In the genomic region with DNA sequence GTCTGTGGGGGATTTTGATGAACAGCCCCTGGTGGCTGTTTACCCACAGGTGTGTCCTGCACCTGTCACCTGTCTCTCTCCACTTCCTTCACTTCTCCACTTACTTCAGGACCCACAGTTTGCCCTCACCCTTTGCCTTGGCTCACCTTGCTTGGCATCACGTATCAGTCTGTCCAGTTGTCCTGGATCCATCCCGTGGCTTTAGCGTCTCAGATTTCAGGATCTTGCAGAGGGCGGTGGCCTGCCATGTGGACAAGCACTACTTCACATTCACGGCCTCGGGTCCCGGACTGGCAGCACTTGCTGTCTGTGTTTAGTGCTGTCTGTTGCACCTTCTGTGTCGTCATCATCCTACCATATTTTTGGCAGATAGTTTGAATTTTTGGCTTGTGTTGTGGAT, we compare ENCODE assay signal across 10 mouse cellular contexts. TPM values are rescaled to one million over a fixed set of nuclear protein-coding genes. Genes with fewer than 3 reads are reported as not detected.
DNase-seq lines count a peak whose midpoint lies in the region; ATAC-seq lines count a peak whose summit lies in the region.
"Had no signal": no experiment of that assay in that cellular context is flagged by ENCODE, and none has a peak within 500 bp of the region (broad histone marks: within the 10 kb centered on the region; RNA-seq: fewer than 3 reads in every experiment).

No protein-coding gene starts in this region.

- intact Hi-C loops in heart, postnatal 14 days (cut with DNase I): no loop called here

- no peak overlapping the region for H3K9ac ChIP-seq in heart, embryonic 15.5 days
- H3K9ac ChIP-seq in midbrain, embryonic 13.5 days (replicated peaks): no peak overlapping the region
- H3K9ac ChIP-seq: forebrain, postnatal 0 days; neural tube, embryonic 13.5 days had no signal

- peak overlapping the region; percentile 46 for H3K4me2 ChIP-seq in heart, embryonic 15.5 days
- no peak overlapping the region for H3K4me2 ChIP-seq in midbrain, embryonic 13.5 days (replicated peaks)
- H3K4me2 ChIP-seq: neural tube, embryonic 13.5 days had no signal

- H3K36me3 ChIP-seq in heart, embryonic 15.5 days: no peaks in the 10 kb centered on the region
- no peaks in the 10 kb centered on the region for H3K36me3 ChIP-seq in midbrain, embryonic 13.5 days
- H3K36me3 ChIP-seq in midbrain, embryonic 10.5 days: no peaks in the 10 kb centered on the region
- H3K36me3 ChIP-seq: neural tube, embryonic 13.5 days had no signal

- DNase-seq in cerebellum, adult 11-12 months: peak; percentile 15
- no peak for DNase-seq in cerebellum, adult 11 months
- DNase-seq in heart, postnatal 14 days: no peak
- no peak for DNase-seq in midbrain, embryonic 10.5 days (ENCODE audit: low spot score)
- no peak for DNase-seq in right cerebral cortex, postnatal 14 days
- no peak for DNase-seq in layer of hippocampus, adult 18-20 months (ENCODE audit: low spot score in 2 of 2)

- no peaks in the 10 kb centered on the region for H3K9me3 ChIP-seq in heart, embryonic 15.5 days (replicated peaks)
- H3K9me3 ChIP-seq in midbrain, embryonic 13.5 days: no peaks in the 10 kb centered on the region
- H3K9me3 ChIP-seq in midbrain, embryonic 10.5 days (replicated peaks): no peaks in the 10 kb centered on the region
- H3K9me3 ChIP-seq: neural tube, embryonic 13.5 days had no signal

- peaks cover 45% of the 10 kb centered on the region for H3K4me1 ChIP-seq in heart, embryonic 15.5 days (replicated peaks)
- H3K4me1 ChIP-seq in midbrain, embryonic 13.5 days (replicated peaks): peaks cover 34% of the 10 kb centered on the region
- H3K4me1 ChIP-seq in midbrain, embryonic 10.5 days: peaks cover 40% of the 10 kb centered on the region

- H3K27me3 ChIP-seq in heart, embryonic 15.5 days: no peaks in the 10 kb centered on the region
- H3K27me3 ChIP-seq in midbrain, embryonic 13.5 days: no peaks in the 10 kb centered on the region
- H3K27me3 ChIP-seq in midbrain, embryonic 10.5 days (ENCODE audit: low read depth, poor library complexity, severe bottlenecking): no peaks in the 10 kb centered on the region
- H3K27me3 ChIP-seq: neural tube, embryonic 13.5 days had no signal

- WGBS in heart, embryonic 15.5 days: 53% methylated on average over 8 of the region's 8 CpGs
- WGBS in midbrain, embryonic 13.5 days: 79% methylated on average over 8 of the region's 8 CpGs
- WGBS in midbrain, embryonic 10.5 days: 71% methylated on average over 8 of the region's 8 CpGs

- H3K27ac ChIP-seq in heart, embryonic 15.5 days: peak overlapping the region; percentile 59
- no peak overlapping the region for H3K27ac ChIP-seq in midbrain, embryonic 13.5 days
- H3K27ac ChIP-seq in midbrain, embryonic 10.5 days (replicated peaks): no peak overlapping the region
- H3K27ac ChIP-seq: neural tube, embryonic 13.5 days had no signal

- H3K4me3 ChIP-seq in heart, embryonic 15.5 days: no peak overlapping the region
- H3K4me3 ChIP-seq in midbrain, embryonic 13.5 days (replicated peaks): no peak overlapping the region
- no peak overlapping the region for H3K4me3 ChIP-seq in midbrain, embryonic 10.5 days
- H3K4me3 ChIP-seq: neural tube, embryonic 13.5 days had no signal

- no peak for ATAC-seq in heart, embryonic 15.5 days (replicated peaks; ENCODE audit: insufficient number of reproducible peaks, insufficient read depth, low FRiP score, low read depth)
- peak; percentile 15; the same call in 1 of the 2 replicates for ATAC-seq in midbrain, embryonic 13.5 days

RNA-seq across cellular contexts. Expression of a gene that starts 10.7 kb away (rescaled TPM):
- polyA plus RNA-seq in heart, embryonic 15.5 days (2015; fragmentation: Nextera tagmentation; extraction: Ambion mirVana): 6.2 and 7.0 TPM in 2 replicates
- 10 to 100 TPM; 18.3 to 18.6 TPM for total RNA-seq in heart, postnatal 14 days (2021)
- polyA plus RNA-seq in midbrain, embryonic 13.5 days (2015; fragmentation: Nextera tagmentation; extraction: Ambion mirVana): 16.4 and 18.2 TPM in 2 replicates
- 9.8 and 9.9 TPM in 2 replicates for polyA plus RNA-seq in midbrain, embryonic 10.5 days (2016; fragmentation: Nextera tagmentation; extraction: Ambion mirVana)
- total RNA-seq in layer of hippocampus, adult 18-20 months (2021): 10 to 100 TPM; 64.4 to 68.6 TPM
